Mouse (Mus musculus) gastrocnemius, postnatal 4 days (tissue): ENCODE results near the gene Odf3. TPM values are rescaled to one million over a fixed set of nuclear protein-coding genes. Genes with fewer than 3 reads are reported as not detected.
"Not testable (repeated sequence)": the region's sequence is repeated elsewhere in the genome, so short reads cannot be mapped to it uniquely, and the experiment has no call there.

Source experiments
- DNase-seq, 2 experiments: peaks; one replicate each; pipeline ENCODE4 v3.0.0; 2021 to 2022; ENCODE audit warnings: low spot score in 2 of 2, mixed read lengths in 2 of 2
- total RNA-seq, 2 experiments: library from RNA; stranded (reverse); gene quantifications; 2 replicates each; pipeline ENCODE4 v1.2.3; 2021

Gene Odf3
- total RNA-seq, 2 experiments from 2014 or later: not detected

GRCm38 (mm10) chr7:140880865-140881515 is 33.4 kb downstream of the Odf3 start:
- no peak for DNase-seq

DNA sequence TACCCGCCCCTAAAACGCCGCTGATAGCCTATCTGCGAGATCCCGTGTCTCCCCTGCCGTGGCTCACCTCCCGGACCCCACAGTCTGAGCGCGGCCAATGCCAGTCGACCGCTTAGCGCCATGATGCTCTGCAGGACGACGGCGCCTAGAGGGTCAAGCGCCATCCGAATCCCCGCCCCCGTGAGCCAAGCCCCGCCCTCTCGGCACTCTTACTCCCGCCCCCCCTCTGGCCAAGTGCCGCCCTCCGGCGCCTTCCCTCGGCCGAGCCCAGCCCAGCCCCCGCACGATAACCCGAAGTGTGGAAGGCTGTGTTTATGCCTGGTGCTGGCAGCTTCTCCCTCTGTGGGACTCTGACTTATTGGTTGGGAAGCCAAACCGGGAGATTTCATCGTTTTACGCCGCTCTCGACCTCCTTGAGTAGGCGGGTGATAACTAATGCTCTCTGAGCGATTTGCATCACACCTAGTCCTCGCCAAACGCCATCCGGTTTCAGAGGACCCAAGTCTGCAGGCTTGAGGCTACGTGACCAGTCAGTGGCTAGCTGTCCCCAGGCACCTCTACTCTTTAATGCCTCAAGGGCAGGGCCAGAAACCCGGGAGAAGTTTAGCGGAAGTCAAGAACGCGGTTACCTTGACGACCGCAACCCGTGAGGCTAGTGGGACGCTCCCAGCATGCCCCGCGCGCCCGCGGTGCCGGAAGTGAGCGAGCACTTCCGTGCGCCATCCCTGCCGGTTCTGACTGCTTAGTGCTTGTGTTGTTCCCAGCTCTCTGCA is 34.3 kb downstream of the Odf3 start, which contains the start of the genes Psmd13 and Sirt3:
Gene Psmd13 (plus strand): TSS at position 273 of the 773 bp plus-strand sequence.
Gene Sirt3 (minus strand): TSS at position 614 of the 773 bp plus-strand sequence.
- peak; percentile 94 to 96 for DNase-seq

- no peak for DNase-seq
Observed at GRCm38 (mm10) chr7:140882469-140882803, 34.8 kb downstream of the Odf3 start.

DNA sequence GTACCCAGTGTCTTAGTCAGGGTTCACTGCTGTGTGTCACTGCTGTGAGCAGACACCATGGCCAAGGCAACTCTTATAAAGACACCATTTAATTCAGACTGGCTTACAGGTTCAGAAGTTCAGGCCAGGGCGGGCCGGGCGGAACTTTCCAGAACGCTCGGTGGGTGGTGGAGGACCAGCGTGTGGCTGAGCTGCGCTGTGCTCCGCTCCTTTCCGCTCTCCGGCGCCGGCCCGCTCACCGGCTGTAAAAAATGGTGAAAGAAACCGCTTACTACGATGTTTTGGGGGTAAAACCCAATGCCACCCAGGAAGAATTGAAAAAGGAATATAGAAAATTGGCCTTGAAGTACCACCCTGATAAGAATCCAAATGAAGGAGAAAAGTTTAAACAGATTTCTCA is 43.0 kb downstream of the Odf3 start:
- not testable (repeated sequence) for DNase-seq

DNA sequence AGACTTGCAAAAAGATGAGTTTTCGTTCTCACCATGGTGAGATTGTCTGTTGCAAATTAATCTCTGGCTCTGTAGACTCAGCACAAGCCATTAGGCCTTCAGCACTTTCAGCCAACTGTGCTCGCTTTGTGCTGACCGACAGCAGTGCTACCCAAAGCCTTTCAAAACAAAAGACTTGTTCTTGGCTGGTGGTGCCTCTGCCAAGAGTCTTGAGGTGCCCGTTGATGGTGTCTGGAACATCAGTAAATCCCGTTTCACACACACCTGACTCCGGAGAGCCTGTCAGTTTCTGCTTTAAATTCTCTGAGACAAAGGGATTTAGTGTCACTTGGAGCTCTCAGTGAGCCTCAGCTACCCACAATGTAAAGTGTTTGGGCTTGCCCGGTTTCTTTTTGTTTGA is 46.4 kb downstream of the Odf3 start:
- DNase-seq: no peak

DNA sequence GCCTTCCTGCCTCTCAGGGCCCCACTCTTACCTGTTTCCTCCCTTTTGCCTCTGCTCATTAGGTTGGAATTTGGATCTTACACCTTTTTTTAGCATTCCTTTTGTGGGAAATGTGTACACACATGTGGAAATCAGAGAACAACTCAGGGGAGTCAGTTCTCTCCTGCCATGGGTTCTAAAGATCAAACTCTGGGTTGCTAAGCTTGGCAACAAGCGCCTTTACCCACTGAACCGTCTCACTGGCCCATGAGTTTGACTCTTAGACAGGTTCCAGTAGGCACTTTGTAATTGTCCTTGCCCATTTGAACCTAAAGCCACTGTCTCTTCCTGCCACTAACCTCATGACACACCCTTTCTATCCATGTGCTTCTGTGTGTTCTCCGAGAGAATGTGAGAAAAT is 47.0 kb downstream of the Odf3 start:
- no peak for DNase-seq

- no peak for DNase-seq
Observed at GRCm38 (mm10) chr7:140897863-140898262, 50.3 kb downstream of the Odf3 start.

- no peak for DNase-seq
Observed at GRCm38 (mm10) chr7:140899121-140899520, 51.5 kb downstream of the Odf3 start.

- peak in 1 of 2 experiments; percentile 40 for DNase-seq
Observed at GRCm38 (mm10) chr7:140900220-140900619, 52.6 kb downstream of the Odf3 start, which contains the start of gene Cox8b. Gene Cox8b (minus strand): TSS chr7:140900446.

Other genes with a start within 250 kb of the Odf3 start
- gene Olfr46, start 246.5 kb upstream of the Odf3 start, total RNA-seq: not detected
- gene Olfr61, start 218.8 kb upstream of the Odf3 start, total RNA-seq: not detected
- not detected for gene Olfr53, start 201.4 kb upstream of the Odf3 start, total RNA-seq
- under 1 TPM in 1 of 2 experiments, not detected in 1; 0.02 TPM for gene Olfr539, start 187.9 kb upstream of the Odf3 start, total RNA-seq
- not detected for gene Olfr45, start 165.9 kb upstream of the Odf3 start, total RNA-seq
- not detected for gene Olfr541, start 150.5 kb upstream of the Odf3 start, total RNA-seq
- gene Cyp2e1, start 84.1 kb upstream of the Odf3 start, total RNA-seq: 1 to 10 TPM in 1 of 2 experiments, under 1 TPM in 1; 0.54 to 3.6 TPM
- gene Syce1, start 60.0 kb upstream of the Odf3 start, total RNA-seq: not detected
- under 1 TPM in 1 of 2 experiments, not detected in 1; 0.07 TPM for gene Zfp941, start 25.6 kb upstream of the Odf3 start, total RNA-seq
- gene Urah, start 12.8 kb upstream of the Odf3 start, total RNA-seq: under 1 TPM in 1 of 2 experiments, not detected in 1; 0.44 TPM
- gene Scgb1c1, start 2.3 kb upstream of the Odf3 start, total RNA-seq: not detected
- gene Gm45785, start 8.5 kb downstream of the Odf3 start, total RNA-seq: not detected
- 10 to 100 TPM; 35.4 to 40.9 TPM for gene Ric8a, start 9.2 kb downstream of the Odf3 start, total RNA-seq
- gene Bet1l, start 9.8 kb downstream of the Odf3 start, total RNA-seq: 10 to 100 TPM; 23.7 to 24.5 TPM
- 100 to 1,000 TPM; 120 to 129 TPM for gene Psmd13, start 34.2 kb downstream of the Odf3 start, total RNA-seq
- gene Sirt3, start 34.5 kb downstream of the Odf3 start, total RNA-seq: 10 to 100 TPM; 16.4 to 18.9 TPM
- 100 to 1,000 TPM; 754 to 792 TPM for gene Cox8b, start 52.6 kb downstream of the Odf3 start, total RNA-seq
- gene Nlrp6, start 73.1 kb downstream of the Odf3 start, total RNA-seq: under 1 TPM in 1 of 2 experiments, not detected in 1; 0.08 TPM
- 10 to 100 TPM; 15.8 to 16.6 TPM for gene Pgghg, start 93.6 kb downstream of the Odf3 start, total RNA-seq
- gene Ifitm5, start 102.5 kb downstream of the Odf3 start, total RNA-seq: 1 to 10 TPM; 2.0 to 2.4 TPM
- not detected for gene Gm45717, start 108.1 kb downstream of the Odf3 start, total RNA-seq
- 100 to 1,000 TPM; 238 to 274 TPM for gene Ifitm2, start 108.2 kb downstream of the Odf3 start, total RNA-seq
- 1 to 10 TPM; 4.9 to 8.2 TPM for gene Ifitm1, start 119.4 kb downstream of the Odf3 start, total RNA-seq
- 10 to 100 TPM; 75.0 to 79.2 TPM for gene Ifitm3, start 163.0 kb downstream of the Odf3 start, total RNA-seq
- gene Ifitm6, start 170.1 kb downstream of the Odf3 start, total RNA-seq: 1 to 10 TPM in 1 of 2 experiments, not detected in 1; 1.2 TPM
- gene Gm17387, start 181.3 kb downstream of the Odf3 start, total RNA-seq: not detected
- gene B4galnt4, start 213.3 kb downstream of the Odf3 start, total RNA-seq: under 1 TPM; 0.22 to 0.62 TPM
- gene Pkp3, start 230.4 kb downstream of the Odf3 start, total RNA-seq: under 1 TPM; 0.25 to 0.54 TPM